Mouse (Mus musculus) T-helper 17 cell (primary cell): ENCODE data around the gene Zdhhc18.

Experiments
- in situ Hi-C, 2 experiments: fragments of 300-600 bp; cut with MboI, MseI; formaldehyde crosslinking; loops; 1 replicate in 1 of 2; 2 replicates in 1 of 2; pipeline ENCODE4 v1.15.1; 2025; ENCODE audit warnings: high pct_unique_total_duplicates in 2 of 2

The Zdhhc18 gene

DNA sequence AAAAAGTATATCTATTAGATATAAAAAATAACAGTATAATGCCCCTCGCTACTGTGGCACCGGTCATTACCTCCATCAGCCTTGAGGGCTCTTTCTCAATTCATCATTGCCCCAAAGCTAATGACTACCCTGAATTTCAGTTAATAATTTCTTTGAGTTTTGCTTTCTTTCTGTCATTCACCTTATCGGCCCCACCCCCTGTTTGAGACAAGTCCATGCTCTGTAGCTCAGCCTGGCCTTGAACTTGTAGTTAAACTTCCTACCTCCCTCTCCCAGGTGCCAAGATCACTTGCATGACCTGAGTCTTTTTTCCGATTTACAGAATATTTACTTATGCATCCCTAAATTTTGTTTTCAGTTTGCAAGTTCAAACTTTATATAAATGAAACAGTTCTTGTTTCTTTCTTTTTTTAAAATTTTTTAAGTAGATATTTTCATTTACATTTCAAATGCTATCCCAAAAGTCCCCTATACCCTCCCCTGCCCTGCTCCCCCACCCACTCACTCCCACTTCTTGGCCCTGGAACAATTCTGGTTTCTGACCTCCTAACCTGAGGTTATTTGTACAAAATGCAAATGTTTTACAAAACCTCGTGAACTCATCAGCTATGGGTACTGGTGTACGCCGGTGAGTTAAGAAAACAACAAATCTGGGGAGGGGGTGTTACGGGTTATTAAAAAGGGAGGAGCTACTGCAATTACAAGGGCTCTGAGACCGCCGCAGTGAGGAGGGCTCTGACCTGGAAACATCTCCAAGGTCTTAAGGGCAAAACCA lies 80.5 kb downstream of the Zdhhc18 start:
- in situ Hi-C loops, result no loop called here

DNA sequence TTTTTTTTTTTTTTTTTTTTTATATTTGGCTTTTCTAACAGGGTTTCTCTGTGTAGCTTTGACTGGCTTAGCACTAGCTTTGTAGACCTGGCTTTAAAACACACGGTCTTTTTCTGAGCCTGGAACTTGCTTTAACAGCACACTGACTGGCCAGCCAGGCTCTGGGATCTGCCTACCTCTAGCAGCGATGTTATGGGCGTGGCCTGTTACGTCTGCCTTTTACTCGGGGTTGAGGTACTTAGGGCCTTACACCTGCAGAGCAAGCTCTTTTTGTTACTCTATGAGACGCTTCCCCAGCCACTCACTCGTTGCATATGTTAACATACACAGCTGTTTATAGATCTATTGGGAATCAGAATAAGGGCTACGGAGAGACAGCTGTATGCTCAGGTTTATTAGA lies 82.7 kb downstream of the Zdhhc18 start:
- in situ Hi-C loops, result no loop called here

DNA sequence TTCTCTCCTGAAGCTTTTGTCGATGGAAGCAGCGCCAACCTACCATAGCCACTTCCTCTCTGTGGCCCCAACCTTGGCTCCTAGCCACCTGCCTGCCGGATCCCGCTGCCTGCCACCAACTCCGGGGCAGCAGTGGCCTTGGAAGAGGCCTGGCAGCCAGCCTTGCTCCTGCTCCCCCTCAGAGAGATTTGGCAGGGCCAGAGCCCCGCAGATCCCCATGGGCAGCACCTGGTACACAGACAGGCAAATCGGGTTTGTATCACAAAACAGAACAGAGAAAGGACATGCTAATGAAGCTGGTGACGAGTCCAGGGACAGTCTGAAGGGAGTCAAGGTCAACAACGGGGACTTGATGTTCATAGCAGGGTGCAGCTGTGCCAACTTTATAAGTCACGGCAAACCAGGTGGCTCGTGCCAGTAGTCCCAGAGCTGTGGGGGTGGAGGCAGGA lies 86.8 kb downstream of the Zdhhc18 start:
- in situ Hi-C loops, result no loop called here

DNA sequence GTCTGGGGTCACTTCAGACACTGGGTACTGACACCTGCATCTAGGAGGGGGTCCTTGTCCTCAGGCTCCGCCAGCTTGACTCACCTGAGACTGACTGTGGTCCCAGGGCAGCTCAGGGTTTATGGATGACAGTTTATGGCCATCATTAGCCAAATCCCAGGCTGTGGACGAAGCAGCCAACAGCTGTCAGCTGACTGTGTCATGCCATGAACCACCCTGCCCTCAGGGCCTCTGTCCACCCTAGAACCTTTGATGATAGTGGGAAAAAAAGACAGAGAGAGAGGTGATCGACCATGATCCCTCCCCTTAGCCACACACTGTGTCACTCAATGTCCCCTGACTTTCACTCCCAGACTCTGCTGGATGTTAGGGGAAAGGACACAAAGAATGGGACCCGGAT lies 88.3 kb downstream of the Zdhhc18 start:
- in situ Hi-C loops, result no loop called here

DNA sequence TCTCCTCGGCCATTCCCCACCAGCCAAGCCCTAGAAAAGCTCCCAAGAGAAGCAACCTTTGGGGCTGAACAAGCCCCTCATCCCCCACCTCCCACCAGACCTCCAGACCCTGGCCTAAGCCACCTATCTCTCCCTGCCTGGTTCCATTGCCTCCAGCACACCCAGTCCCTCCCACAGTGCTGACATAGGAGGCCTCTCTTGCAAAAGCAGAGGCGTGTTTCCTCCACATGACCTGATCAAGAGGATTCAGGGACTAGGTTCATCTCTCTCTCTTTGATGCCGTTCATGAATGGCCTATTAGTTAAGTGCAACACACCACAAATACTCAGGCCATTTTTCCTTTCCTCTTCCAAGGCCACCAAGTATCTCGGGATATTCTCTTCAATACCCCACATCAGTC lies 90.1 kb downstream of the Zdhhc18 start:
- in situ Hi-C loops, result no loop called here

DNA sequence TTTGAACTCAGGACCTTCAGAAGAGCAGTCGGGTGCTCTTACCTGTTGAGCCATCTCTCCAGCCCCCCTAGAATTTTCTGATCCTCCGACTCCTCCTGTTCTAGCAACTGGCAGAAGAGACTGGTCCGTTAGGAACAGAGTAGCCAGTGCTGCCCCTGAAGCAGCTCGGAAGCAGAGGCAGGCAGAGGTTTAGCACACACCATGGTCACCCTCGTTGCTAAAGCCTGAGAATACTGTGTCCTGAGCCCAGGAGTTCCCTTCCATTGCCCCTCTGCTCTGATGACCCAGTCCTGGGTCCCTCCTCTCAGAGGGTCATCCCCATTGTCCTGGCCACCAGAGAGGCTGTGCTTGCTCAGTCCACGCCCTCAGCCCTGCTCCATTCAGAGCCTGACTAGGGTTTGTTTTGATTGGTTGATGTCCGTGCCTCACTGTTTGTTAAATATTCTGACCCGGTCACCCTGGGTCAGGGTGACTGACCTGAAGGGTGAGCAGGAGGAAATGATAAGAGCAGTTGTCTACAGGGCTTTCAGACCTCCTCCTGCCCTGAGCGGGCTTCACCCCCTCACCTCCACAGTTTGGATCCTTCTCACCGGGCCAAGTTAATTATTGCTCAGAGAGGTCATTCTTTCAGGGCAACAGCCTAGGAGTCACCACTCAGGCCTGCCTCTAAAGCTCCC lies 92.8 kb downstream of the Zdhhc18 start:
- in situ Hi-C loops, result no loop called here
